Mouse (Mus musculus) limb, embryonic 11.5 days (tissue): ENCODE results near the gene Fam71f2. TPM values are rescaled to one million over a fixed set of nuclear protein-coding genes. Genes with fewer than 3 reads are reported as not detected.

Experiments
- ATAC-seq: fragments of 200-750 bp; cut with Nextera tagmentation; 2 replicates; pipeline ENCODE4 v1.8.0; 2017; ENCODE audit warnings: low read depth; ENCODE audit not compliant: insufficient number of reproducible peaks, low FRiP score, low TSS enrichment
- DNase-seq: peaks from one replicate; pipeline ENCODE4 v3.0.0-alpha.2; 2015; ENCODE audit warnings: low spot score
- H3K27ac ChIP-seq: fragments of 300-500 bp; sonication (generic); replicated peaks from 2 replicates; pipeline ENCODE4 v1.5.1; 2014; ENCODE audit warnings: low read depth, mild to moderate bottlenecking, low read length
- H3K27me3 ChIP-seq: fragments of 300-500 bp; sonication (generic); 2 replicates; pipeline ENCODE4 v1.6.1; 2014; ENCODE audit warnings: mild to moderate bottlenecking, low read length, mixed read lengths; ENCODE audit not compliant: control insufficient read depth, insufficient read depth
- H3K36me3 ChIP-seq: fragments of 300-500 bp; sonication (generic); 2 replicates; pipeline ENCODE4 v1.6.1; 2014; ENCODE audit warnings: mild to moderate bottlenecking, low read length, moderate library complexity, mixed read lengths; ENCODE audit not compliant: control insufficient read depth, insufficient read depth
- H3K4me1 ChIP-seq: fragments of 300-500 bp; sonication (generic); 2 replicates; pipeline ENCODE4 v1.6.1; 2014; ENCODE audit warnings: low read length, mixed read lengths; ENCODE audit not compliant: control insufficient read depth, insufficient read depth
- H3K4me2 ChIP-seq: fragments of 300-500 bp; sonication (generic); 2 replicates; pipeline ENCODE4 v1.6.1; 2014; ENCODE audit warnings: low read depth, mild to moderate bottlenecking, moderate library complexity; ENCODE audit not compliant: severe bottlenecking
- H3K4me3 ChIP-seq: fragments of 300-500 bp; sonication (generic); 2 replicates; pipeline ENCODE4 v1.5.1; 2014; ENCODE audit warnings: low read depth, low read length
- H3K9ac ChIP-seq: fragments of 300-500 bp; sonication (generic); 2 replicates; pipeline ENCODE4 v1.6.1; 2014; ENCODE audit warnings: mild to moderate bottlenecking, low read length
- H3K9me3 ChIP-seq: fragments of 300-500 bp; sonication (generic); 2 replicates; pipeline ENCODE4 v1.6.1; 2016; ENCODE audit warnings: low read length; ENCODE audit not compliant: control insufficient read depth
- WGBS: fragments of 180-500 bp; shearing (Covaris S2); extraction: QIAGEN DNeasy Blood & Tissue Kit; methylation state at CpG from one replicate; pipeline ENCODE4 v1.1.7; 2014; 5-methylcytosine and 5-hydroxymethylcytosine counted together
- polyA plus RNA-seq: library from polyadenylated mRNA; unstranded; fragments of >200 nt; fragmentation: Nextera tagmentation; extraction: Ambion mirVana; gene quantifications from 2 replicates; pipeline ENCODE4 v1.2.1, GENCODE M21; 2014

Fam71f2 gene
- polyA plus RNA-seq, 1 experiment from 2014 or later = 0.81 TPM

DNA sequence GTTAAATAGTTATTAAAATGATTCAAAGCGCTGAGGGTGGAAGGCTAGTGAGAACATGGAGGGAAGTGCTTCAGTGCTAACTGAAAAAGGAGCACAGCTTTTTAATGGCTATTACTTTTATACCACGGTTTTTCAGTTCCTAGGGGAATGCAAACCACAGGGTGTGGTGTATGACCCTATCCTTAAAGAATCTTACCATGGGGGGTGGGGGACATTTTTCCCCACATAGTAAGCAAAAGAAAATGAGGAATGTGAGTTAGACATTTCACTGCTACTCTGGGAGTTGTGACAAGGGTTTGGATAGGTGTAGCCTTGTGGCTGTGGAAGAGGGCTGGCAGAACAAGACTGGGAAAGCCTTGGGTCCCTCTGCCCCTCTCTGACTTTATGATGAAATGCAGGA, 37.9 kb downstream of the Fam71f2 start:
- no peak overlapping the region for H3K9ac ChIP-seq
- WGBS = 70% methylated on average over 2 of the region's 2 CpGs
- no peak for DNase-seq
- no peaks in the 10 kb centered on the region for H3K9me3 ChIP-seq
- H3K27ac ChIP-seq = no peak overlapping the region
- H3K4me1 ChIP-seq = no peaks in the 10 kb centered on the region
- no peak overlapping the region for H3K4me2 ChIP-seq
- no peaks in the 10 kb centered on the region for H3K27me3 ChIP-seq
- ATAC-seq = no peak
- H3K4me3 ChIP-seq = no peak overlapping the region
- H3K36me3 ChIP-seq = no peaks in the 10 kb centered on the region

DNA sequence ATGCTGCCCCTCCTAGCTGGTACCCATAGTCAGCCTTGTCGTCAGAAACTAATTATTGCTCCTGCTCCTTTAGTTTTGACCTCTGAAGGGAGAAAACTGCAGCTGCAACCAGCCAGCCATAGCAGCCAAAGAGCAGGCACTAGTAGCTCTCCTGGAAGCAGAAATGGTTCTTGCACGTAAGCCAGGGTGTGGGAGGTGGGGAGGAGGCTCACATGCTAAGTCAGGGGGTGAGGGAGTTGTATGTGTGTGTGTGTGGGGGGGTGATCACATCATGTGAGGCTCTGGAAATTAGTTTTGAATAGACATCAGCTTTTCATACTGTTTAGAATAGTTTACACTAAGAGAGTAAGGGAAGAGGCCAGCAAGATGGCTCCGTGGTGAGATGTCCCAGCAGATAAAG, 38.5 kb downstream of the Fam71f2 start:
- ATAC-seq (no peak), DNase-seq (no peak)
- H3K4me1 ChIP-seq = no peaks in the 10 kb centered on the region
- no peaks in the 10 kb centered on the region for H3K9me3 ChIP-seq
- no peak overlapping the region for H3K4me2 ChIP-seq
- H3K27ac ChIP-seq = no peak overlapping the region
- no peaks in the 10 kb centered on the region for H3K36me3 ChIP-seq
- no peak overlapping the region for H3K4me3 ChIP-seq
- no peak overlapping the region for H3K9ac ChIP-seq
- 77% methylated on average over 3 of the region's 3 CpGs for WGBS
- no peaks in the 10 kb centered on the region for H3K27me3 ChIP-seq

DNA sequence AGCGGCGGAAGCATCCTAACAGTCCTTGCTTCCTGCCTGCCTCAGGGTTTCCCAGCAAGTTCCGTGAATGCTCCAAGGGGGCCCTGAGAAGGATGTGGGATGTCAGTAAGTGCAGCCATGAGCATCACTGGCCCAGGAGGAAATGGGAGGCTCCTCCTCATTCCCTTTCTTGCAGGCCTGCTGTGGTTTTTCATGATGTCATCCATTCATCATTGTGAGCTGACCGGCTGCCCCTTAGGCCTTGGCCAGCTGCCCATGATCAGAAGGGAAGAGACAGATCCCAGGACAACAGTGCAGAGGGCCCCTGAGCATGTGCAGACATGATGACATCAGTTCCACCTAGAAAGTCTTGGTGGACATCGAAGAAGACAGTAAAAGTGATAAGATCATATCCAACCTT, 39.5 kb downstream of the Fam71f2 start, which contains the start of gene Fam71f1:
Gene Fam71f1, plus strand, starts transcription at position 262 of the 400 bp plus-strand sequence.
- H3K4me1 ChIP-seq = no peaks in the 10 kb centered on the region
- H3K27ac ChIP-seq = no peak within 1 kb of the TSS
- H3K9me3 ChIP-seq = no peaks in the 10 kb centered on the region
- no peaks in the 10 kb centered on the region for H3K27me3 ChIP-seq
- DNase-seq (no peak), ATAC-seq (no peak)
- no peaks in the 10 kb centered on the region for H3K36me3 ChIP-seq
- no peak within 1 kb of the TSS for H3K4me3 ChIP-seq
- H3K9ac ChIP-seq = no peak within 1 kb of the TSS
- WGBS = 70% methylated on average over 5 of the region's 5 CpGs
- no peak within 1 kb of the TSS for H3K4me2 ChIP-seq

DNA sequence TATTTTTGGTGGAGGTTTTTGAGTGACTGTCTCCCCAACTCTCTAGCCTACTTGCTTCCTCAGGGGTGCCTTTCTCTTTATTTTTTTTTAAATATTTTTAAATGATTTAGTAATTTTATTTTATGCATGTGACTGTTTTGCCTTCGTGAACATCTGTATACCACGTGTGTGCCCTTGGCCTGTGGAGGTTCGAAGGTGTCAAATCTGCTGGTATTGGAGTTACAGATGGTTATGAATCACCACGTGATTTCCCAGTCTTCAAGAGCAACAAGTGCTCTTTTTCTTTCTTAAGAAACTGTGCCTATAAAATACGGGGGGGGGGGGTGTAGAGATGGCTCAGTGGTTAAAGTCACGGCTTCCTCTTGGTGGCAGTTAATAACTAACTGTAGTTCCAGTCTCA, 42.2 kb downstream of the Fam71f2 start:
- Histone ChIP-seq H3K4me2 (no peak overlapping the region), H3K36me3 (no peaks in the 10 kb centered on the region), H3K9ac (no peak overlapping the region), H3K4me1 (no peaks in the 10 kb centered on the region), H3K27me3 (no peaks in the 10 kb centered on the region), H3K9me3 (no peaks in the 10 kb centered on the region), H3K27ac (no peak overlapping the region), H3K4me3 (no peak overlapping the region)
- no peak for ATAC-seq
- no peak for DNase-seq
- WGBS = 73% methylated on average over 6 of the region's 6 CpGs

GRCm38 (mm10) chr6:29322147-29322546, 42.8 kb downstream of the Fam71f2 start:
- H3K4me1 ChIP-seq = no peaks in the 10 kb centered on the region
- DNase-seq = no peak
- H3K36me3 ChIP-seq = no peaks in the 10 kb centered on the region
- no peaks in the 10 kb centered on the region for H3K9me3 ChIP-seq
- H3K27me3 ChIP-seq = no peaks in the 10 kb centered on the region
- H3K4me2 ChIP-seq = no peak overlapping the region
- no peak overlapping the region for H3K9ac ChIP-seq
- WGBS = 90% methylated on average over 7 of the region's 7 CpGs
- H3K4me3 ChIP-seq = no peak overlapping the region
- ATAC-seq = no peak
- no peak overlapping the region for H3K27ac ChIP-seq

DNA sequence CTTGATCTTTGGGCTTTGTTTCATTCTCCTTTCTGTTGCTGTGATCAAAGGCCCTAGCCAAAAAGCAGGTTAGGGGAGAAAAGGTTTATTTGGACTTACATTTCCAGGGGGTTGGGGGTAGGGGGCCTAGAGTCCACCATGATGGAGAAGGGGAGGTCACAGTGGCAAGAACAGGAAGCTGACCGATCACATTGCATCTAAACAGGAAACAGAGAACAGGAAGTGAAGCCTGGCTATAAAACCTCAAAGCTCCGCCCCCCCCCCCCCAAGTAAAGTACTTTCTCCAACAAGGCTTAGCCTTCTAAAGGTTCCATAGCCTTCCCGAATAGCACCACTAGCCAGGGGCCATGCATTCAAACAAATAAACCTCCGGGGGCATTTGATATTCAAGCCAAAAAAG, 43.3 kb downstream of the Fam71f2 start:
- Histone ChIP-seq H3K4me3 (no peak overlapping the region), H3K4me1 (no peaks in the 10 kb centered on the region), H3K27me3 (no peaks in the 10 kb centered on the region), H3K27ac (no peak overlapping the region), H3K9me3 (no peaks in the 10 kb centered on the region), H3K9ac (no peak overlapping the region), H3K4me2 (no peak overlapping the region), H3K36me3 (no peaks in the 10 kb centered on the region)
- 85% methylated on average over 4 of the region's 4 CpGs for WGBS
- ATAC-seq (no peak), DNase-seq (no peak)

DNA sequence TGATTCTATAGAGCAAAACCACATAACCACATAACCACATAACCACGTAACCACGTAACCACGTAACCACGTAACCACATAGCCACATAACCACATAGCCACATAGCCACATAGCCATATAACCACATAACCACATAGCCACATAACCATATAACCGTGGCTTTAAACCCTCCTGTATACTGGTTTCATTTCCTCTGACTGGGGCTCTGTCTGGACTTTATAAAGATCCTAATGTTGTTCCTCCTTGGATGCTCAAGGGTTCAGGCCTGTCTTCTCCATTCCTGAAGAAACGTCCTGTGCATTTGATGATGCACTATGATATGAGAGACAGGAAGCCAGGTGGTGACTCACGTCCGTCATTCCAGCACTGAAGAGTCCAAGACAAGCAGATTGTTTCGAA, 47.6 kb downstream of the Fam71f2 start:
- Histone ChIP-seq H3K4me2 (no peak overlapping the region), H3K4me1 (no peaks in the 10 kb centered on the region), H3K27me3 (no peaks in the 10 kb centered on the region), H3K4me3 (no peak overlapping the region), H3K9me3 (no peaks in the 10 kb centered on the region), H3K36me3 (no peaks in the 10 kb centered on the region), H3K9ac (no peak overlapping the region), H3K27ac (no peak overlapping the region)
- ATAC-seq (no peak), DNase-seq (no peak)
- 91% methylated on average over 9 of the region's 9 CpGs for WGBS

DNA sequence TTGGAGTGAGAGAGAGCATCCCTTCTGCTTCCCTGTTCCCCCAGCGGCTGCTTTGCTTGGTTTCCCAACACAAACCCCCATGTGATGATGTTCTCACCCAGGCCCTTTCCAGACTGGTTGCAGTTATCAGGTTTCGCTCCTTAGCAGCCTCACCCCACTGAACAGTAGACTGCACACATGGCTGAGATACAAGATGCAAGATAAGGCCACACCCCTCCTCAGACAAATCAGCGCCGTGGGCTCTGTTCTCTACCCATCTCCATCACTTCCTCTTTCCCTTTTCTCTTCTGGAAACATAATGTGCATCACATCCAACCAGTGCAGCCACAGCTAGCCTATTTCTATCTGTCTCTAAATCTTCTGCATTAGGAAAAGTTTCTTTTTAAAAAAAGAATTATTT, 50.1 kb downstream of the Fam71f2 start:
- H3K27ac ChIP-seq = no peak overlapping the region
- H3K4me3 ChIP-seq = no peak overlapping the region
- H3K9ac ChIP-seq = no peak overlapping the region
- no peaks in the 10 kb centered on the region for H3K4me1 ChIP-seq
- no peak overlapping the region for H3K4me2 ChIP-seq
- no peaks in the 10 kb centered on the region for H3K9me3 ChIP-seq
- DNase-seq (no peak), ATAC-seq (no peak)
- 65% methylated on average over 4 of the region's 4 CpGs for WGBS
- no peaks in the 10 kb centered on the region for H3K27me3 ChIP-seq
- no peaks in the 10 kb centered on the region for H3K36me3 ChIP-seq
